ENCODE assay signal across 10 mouse cellular contexts in genomic region chr3:88618074-88618871, GRCm38 (mm10). TPM values are rescaled to one million over a fixed set of nuclear protein-coding genes. Genes with fewer than 3 reads are reported as not detected.
DNase-seq lines count a peak whose midpoint lies in the region; ATAC-seq lines count a peak whose summit lies in the region.
"Had no signal": no experiment of that assay in that cellular context is flagged by ENCODE, and none has a peak within 500 bp of the region (broad histone marks: within the 10 kb centered on the region; RNA-seq: fewer than 3 reads in every experiment).

No protein-coding gene starts in this region.

- no peak for ATAC-seq in heart, embryonic 13.5 days (ENCODE audit: extremely low read depth, insufficient number of reproducible peaks, low FRiP score, low TSS enrichment)
- ATAC-seq in limb, embryonic 13.5 days (ENCODE audit: low FRiP score, low read depth): no peak
- ATAC-seq in neutrophil, adult 5-6 weeks (ENCODE audit: extremely low read depth, insufficient number of reproducible peaks, low FRiP score, poor library complexity, severe bottlenecking): peak; percentile 61
- no peak for ATAC-seq in intestine, embryonic 16.5 days
- no peak for ATAC-seq in activated CD4-positive, CD25-positive, alpha-beta regulatory T cell, adult 4 months

- WGBS in heart, embryonic 13.5 days: 51% methylated on average over 8 of the region's 8 CpGs
- WGBS in limb, embryonic 13.5 days: 69% methylated on average over 8 of the region's 8 CpGs
- WGBS in intestine, embryonic 16.5 days: 73% methylated on average over 8 of the region's 8 CpGs

- H3K27ac ChIP-seq in heart, embryonic 13.5 days (replicated peaks): peak overlapping the region; percentile 53
- no peak overlapping the region for H3K27ac ChIP-seq in limb, embryonic 13.5 days
- no peak overlapping the region for H3K27ac ChIP-seq in intestine, embryonic 16.5 days (ENCODE audit: low read length)

- H3K27me3 ChIP-seq in heart, embryonic 13.5 days (replicated peaks): no peaks in the 10 kb centered on the region
- H3K27me3 ChIP-seq in limb, embryonic 13.5 days: no peaks in the 10 kb centered on the region
- no peaks in the 10 kb centered on the region for H3K27me3 ChIP-seq in intestine, embryonic 16.5 days (replicated peaks; ENCODE audit: control insufficient read depth, insufficient read depth, low read length)

- H3K36me3 ChIP-seq in heart, embryonic 13.5 days: no peaks in the 10 kb centered on the region
- H3K36me3 ChIP-seq in limb, embryonic 13.5 days: no peaks in the 10 kb centered on the region
- H3K36me3 ChIP-seq in intestine, embryonic 16.5 days (ENCODE audit: control insufficient read depth, insufficient read depth, low read length): no peaks in the 10 kb centered on the region

- H3K4me3 ChIP-seq in heart, embryonic 13.5 days: 0 out of 2 replicates have a peak overlapping the region, but pooled peaks have one; percentile 7
- H3K4me3 ChIP-seq in limb, embryonic 13.5 days: no peak overlapping the region
- no peak overlapping the region for H3K4me3 ChIP-seq in intestine, embryonic 16.5 days (ENCODE audit: low read length)

- no peaks in the 10 kb centered on the region for H3K9me3 ChIP-seq in heart, embryonic 13.5 days
- no peaks in the 10 kb centered on the region for H3K9me3 ChIP-seq in limb, embryonic 13.5 days
- no peaks in the 10 kb centered on the region for H3K9me3 ChIP-seq in intestine, embryonic 16.5 days (ENCODE audit: control insufficient read depth, low read length)
- H3K9me3 ChIP-seq: G1E had no signal

- H3K4me1 ChIP-seq in heart, embryonic 13.5 days: peaks cover 72% of the 10 kb centered on the region
- peaks cover 30% of the 10 kb centered on the region for H3K4me1 ChIP-seq in limb, embryonic 13.5 days
- H3K4me1 ChIP-seq in intestine, embryonic 16.5 days (ENCODE audit: control insufficient read depth, insufficient read depth, low read length): peaks cover 21% of the 10 kb centered on the region

- peak; percentile 44 for DNase-seq in lung, postnatal 36 days
- DNase-seq in lung, postnatal 25 days (ENCODE audit: low spot score): no peak
- DNase-seq: adrenal gland, postnatal 14 days had no signal

- H3K9ac ChIP-seq in heart, embryonic 13.5 days: peak overlapping the region; percentile 2; the same call in 1 of the 2 replicates
- H3K9ac ChIP-seq in limb, embryonic 13.5 days: no peak overlapping the region
- no peak overlapping the region for H3K9ac ChIP-seq in intestine, embryonic 16.5 days (ENCODE audit: low read depth, low read length)

- H3K4me2 ChIP-seq in heart, embryonic 13.5 days: peak overlapping the region; percentile 13
- peak overlapping the region; percentile 16 for H3K4me2 ChIP-seq in limb, embryonic 13.5 days (replicated peaks)
- no peak overlapping the region for H3K4me2 ChIP-seq in intestine, embryonic 16.5 days (ENCODE audit: low read depth, low read length)

RNA-seq across cellular contexts. Expression of gene Arhgef2, which starts 12.5 kb away (rescaled TPM):
- 73.1 and 73.4 TPM in 2 replicates for polyA plus RNA-seq in heart, embryonic 13.5 days (2015; fragmentation: Nextera tagmentation; extraction: Ambion mirVana)
- polyA plus RNA-seq in limb, embryonic 13.5 days (2015; fragmentation: Nextera tagmentation; extraction: Ambion mirVana): 105 and 107 TPM in 2 replicates
- 144 and 164 TPM in 2 replicates for total RNA-seq in neutrophil, adult 5-6 weeks (2017)
- polyA plus RNA-seq in intestine, embryonic 16.5 days (2015; fragmentation: Nextera tagmentation; extraction: Ambion mirVana): 41.5 and 43.7 TPM in 2 replicates
- 10 to 100 TPM; 45.7 to 54.0 TPM for polyA plus RNA-seq in activated CD4-positive, CD25-positive, alpha-beta regulatory T cell, adult 4 months (2017; shearing (Covaris generic))

RNA-seq across cellular contexts. Expression of gene Rxfp4, which starts 34.7 kb away (rescaled TPM):
- not detected in 2 replicates for polyA plus RNA-seq in heart, embryonic 13.5 days (2015; fragmentation: Nextera tagmentation; extraction: Ambion mirVana)
- not detected in 2 replicates for polyA plus RNA-seq in limb, embryonic 13.5 days (2015; fragmentation: Nextera tagmentation; extraction: Ambion mirVana)
- not detected in 2 replicates for total RNA-seq in neutrophil, adult 5-6 weeks (2017)
- not detected in 2 replicates for polyA plus RNA-seq in intestine, embryonic 16.5 days (2015; fragmentation: Nextera tagmentation; extraction: Ambion mirVana)
- not detected for polyA plus RNA-seq in activated CD4-positive, CD25-positive, alpha-beta regulatory T cell, adult 4 months (2017; shearing (Covaris generic))
- total RNA-seq: adrenal gland, postnatal 14 days; G1E; layer of hippocampus, postnatal 10 days had no signal
- polyA plus RNA-seq: G1E had no signal

RNA-seq across cellular contexts. Expression of gene Ssr2, which starts 42.6 kb away (rescaled TPM):
- polyA plus RNA-seq in heart, embryonic 13.5 days (2015; fragmentation: Nextera tagmentation; extraction: Ambion mirVana): 173 and 202 TPM in 2 replicates
- 294 and 306 TPM in 2 replicates for polyA plus RNA-seq in limb, embryonic 13.5 days (2015; fragmentation: Nextera tagmentation; extraction: Ambion mirVana)
- 21.5 and 25.4 TPM in 2 replicates for total RNA-seq in neutrophil, adult 5-6 weeks (2017)
- 371 and 377 TPM in 2 replicates for polyA plus RNA-seq in intestine, embryonic 16.5 days (2015; fragmentation: Nextera tagmentation; extraction: Ambion mirVana)
- 100 to 1,000 TPM; 163 to 193 TPM for polyA plus RNA-seq in activated CD4-positive, CD25-positive, alpha-beta regulatory T cell, adult 4 months (2017; shearing (Covaris generic))
